Mouse (Mus musculus) left cerebral cortex, adult 18-20 months (tissue): ENCODE measurements around the gene Slc27a1. TPM values are rescaled to one million over a fixed set of nuclear protein-coding genes. Genes with fewer than 3 reads are reported as not detected.

Source experiments
- DNase-seq, 2 experiments: peaks; one replicate each; pipeline ENCODE4 v3.0.0; 2021 to 2022; ENCODE audit warnings: low spot score in 2 of 2, mixed read lengths in 1 of 2
- total RNA-seq, 2 experiments: library from RNA; stranded (reverse); gene quantifications; 2 replicates each; pipeline ENCODE4 v1.2.3; 2021

Gene Slc27a1
- total RNA-seq, 2 experiments from 2014 or later = 86.2 to 100 TPM

- no peak for DNase-seq
Measured at GRCm38 (mm10) chr8:71579009-71579408, 10.3 kb downstream of the Slc27a1 start.

DNA sequence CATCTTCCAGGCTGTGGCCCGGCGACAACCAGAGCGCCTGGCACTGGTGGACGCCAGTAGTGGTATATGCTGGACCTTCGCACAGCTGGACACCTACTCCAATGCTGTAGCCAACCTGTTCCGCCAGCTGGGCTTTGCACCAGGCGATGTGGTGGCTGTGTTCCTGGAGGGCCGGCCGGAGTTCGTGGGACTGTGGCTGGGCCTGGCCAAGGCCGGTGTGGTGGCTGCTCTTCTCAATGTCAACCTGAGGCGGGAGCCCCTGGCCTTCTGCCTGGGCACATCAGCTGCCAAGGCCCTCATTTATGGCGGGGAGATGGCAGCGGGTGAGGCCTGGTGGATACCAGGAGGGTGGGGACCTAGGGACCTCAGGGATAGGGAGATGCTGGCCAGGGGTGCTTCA, 10.8 kb downstream of the Slc27a1 start:
- no peak for DNase-seq

DNA sequence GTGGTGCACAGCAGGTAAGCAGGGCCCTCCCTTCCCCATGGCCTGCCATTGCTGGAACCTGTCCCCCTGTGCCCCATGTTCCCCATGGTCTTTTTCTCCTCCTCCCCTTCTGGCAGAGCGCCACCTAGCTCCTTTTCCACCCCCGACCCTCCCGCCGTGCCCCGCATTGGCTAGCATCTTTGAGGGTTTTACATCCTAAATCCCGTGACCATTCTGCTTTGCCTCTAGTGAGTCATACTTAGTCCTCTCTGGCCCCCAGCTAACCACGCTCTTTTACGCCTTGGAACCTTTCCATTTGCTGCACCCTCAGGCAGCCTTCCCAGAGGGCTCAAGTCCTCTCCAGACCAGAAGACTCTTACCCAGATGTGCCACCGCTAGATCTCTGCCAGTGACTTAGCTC, 11.5 kb downstream of the Slc27a1 start:
- no peak for DNase-seq

DNA sequence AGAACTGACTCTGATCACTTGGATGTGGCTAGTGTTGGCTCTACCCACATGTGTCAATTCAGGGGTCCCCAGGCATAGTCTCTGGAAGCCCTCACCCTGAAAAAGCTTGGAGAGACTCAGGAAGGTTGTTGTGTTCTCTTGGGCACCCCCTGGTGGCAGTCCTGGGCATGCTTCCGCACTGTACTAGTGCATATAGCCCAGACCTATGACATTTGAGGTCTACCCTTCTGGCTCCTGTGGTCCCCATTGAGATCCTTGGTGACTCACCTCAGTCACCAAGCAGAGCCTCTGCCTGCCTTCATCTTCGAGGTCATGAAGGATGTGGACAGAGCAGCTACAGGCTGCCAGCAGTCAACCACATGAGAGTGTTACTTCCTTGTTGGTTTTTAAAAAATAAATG, 18.2 kb downstream of the Slc27a1 start:
- peak in 1 of 2 experiments; percentile 39 for DNase-seq

DNA sequence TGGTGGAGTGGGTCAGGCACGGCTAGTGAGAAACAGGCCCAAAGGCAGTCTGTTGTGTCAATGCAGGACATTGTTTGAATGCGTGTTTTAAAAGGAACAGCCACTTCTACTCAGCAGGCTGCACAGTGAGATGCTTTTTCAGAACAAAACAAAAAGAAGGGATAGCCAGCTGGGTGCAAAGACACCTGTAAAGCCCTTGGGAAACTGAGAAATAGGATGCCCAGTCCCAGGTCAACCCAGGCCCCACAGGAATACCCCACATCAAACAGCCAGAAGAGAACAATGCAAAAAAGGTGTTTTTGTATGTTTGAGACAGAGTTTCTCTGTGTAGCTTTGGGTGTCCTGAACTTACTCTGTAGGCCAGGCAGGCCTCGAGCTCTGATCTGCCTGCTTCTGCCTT, 20.1 kb downstream of the Slc27a1 start:
- DNase-seq = no peak

DNA sequence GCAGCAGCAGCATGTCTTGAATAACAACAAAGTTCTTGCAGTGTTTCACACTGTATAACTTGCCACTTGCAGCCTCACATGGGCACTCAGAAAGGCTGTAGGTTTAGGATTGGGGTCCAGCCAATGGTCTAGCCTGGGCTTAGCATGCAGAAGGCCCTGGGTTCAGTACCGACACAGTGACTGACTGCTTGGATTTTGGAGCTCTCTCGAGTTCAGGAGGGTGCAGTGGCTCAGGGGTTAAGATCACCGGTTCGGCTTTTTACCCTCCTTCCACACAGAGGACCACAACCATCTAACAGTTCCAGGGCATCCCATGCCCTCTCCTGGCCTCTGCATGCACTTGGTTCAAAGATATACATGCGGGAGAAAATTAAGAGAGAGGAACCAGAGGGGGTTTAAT, 22.3 kb downstream of the Slc27a1 start:
- DNase-seq = no peak

GRCm38 (mm10) chr8:71591471-71592373, 23.0 kb downstream of the Slc27a1 start, which contains the start of gene Pgls:
Pgls (plus strand) TSS chr8:71592176.
- DNase-seq = peak; percentile 96 to 97

DNA sequence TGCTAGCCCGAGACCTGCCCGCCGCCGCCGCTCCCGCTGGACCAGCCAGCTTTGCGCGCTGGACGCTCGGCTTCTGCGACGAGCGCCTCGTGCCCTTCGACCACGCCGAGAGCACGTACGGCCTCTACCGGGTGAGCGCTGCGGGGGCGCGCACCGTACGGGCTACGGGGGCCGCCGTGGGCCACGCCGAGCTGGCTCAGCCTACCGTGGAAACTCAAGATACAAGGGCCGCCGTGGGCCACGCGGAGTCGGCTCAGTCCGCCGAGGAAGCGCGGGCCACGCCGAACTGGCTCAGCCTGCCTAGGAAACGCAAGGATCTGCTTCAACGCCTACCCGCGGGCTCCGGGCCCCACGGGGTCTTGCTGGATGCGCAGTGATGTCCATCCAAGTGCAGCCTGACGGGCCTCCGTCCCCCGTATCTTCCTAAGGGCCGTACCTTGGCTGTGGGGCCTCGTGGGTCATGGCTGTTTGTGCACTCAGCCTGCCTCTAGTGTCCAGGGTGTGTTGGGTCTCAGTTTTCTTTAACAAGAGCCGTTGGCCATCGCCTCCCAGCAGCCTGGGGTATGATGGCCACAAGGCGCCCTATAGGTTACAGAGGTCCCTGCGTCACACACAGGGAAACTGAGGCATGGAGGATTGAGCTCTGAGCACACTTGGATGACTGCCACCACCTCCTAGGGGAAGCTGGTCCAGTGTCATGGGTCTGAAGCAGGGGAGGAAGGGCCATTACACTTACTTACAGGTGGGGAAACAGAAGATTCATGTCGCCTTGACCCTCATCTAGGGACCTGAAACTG, 23.9 kb downstream of the Slc27a1 start:
- DNase-seq = peak; percentile 84 to 94

DNA sequence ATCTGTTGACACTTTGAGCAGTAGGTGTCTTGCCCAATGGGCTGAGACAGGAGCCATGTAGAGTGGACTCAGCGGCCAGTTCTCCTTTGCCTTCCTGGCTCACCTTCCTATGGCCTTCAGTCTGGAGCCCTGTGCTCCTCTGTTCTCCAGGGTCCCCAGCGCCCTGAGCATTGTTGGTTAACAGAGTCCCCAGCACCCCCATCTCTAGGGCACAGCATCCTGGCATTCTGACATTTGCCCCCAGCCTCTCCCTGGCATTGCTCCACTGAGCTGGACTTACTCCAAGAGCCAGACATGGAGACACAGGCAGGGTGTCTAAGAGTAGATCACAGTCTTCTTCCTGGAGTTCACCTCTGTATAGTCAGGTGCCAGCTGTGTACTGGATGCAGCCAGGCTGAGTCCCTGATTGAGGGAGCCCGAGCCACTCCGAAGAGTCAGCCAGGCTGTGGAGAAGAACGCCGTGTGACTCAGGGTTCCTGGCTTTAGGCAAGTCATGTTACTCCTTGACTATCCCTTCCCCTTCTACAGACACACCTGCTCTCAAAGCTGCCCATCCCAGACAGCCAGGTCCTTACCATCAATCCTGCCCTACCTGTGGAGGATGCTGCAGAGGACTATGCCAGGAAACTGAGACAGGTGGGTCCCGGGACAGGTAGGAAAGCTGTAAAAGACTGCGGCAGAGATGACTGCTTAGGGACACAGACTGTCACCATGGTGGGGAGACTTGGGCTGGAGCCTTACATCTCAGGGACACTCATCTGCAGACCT, 25.1 kb downstream of the Slc27a1 start:
- no peak for DNase-seq

DNA sequence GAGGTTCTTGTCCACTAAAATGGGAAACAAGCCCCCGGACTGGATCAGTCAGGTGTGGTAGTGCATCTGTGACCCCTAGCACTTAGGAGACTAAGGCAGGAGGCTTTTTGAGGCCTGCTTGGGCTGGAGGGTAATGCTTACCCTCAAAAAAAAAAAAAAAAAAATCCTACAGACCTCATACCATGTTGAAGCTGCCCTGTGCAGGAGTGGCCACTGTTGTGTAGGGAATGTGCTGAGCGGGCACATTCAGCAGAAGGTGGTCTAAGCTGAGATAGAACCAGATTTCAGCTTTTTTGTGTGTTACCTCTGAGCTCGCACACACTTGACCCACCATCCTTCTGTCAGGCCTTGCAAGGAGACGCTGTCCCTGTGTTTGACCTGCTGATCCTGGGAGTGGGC, 25.6 kb downstream of the Slc27a1 start:
- no peak for DNase-seq

DNA sequence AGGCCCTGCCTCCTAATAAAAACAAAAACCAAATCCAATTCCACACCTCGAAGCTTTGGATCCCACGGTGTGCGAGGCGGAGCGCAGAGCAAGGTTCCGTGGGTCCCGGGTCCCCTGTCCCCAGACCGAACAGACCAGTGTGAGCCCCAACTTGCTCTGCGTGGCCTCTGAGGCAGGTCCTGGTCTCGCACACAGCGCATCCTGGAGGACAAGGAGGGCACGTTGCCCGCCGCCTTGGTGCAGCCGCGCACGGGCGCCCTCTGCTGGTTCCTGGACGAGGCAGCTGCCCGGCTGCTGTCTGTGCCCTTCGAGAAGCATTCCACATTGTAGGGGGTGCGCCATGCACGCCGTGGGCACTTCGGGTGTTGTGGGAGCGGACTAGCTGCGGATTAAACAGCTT, 27.2 kb downstream of the Slc27a1 start:
- peak; percentile 90 to 92 for DNase-seq

- DNase-seq = no peak
Measured at GRCm38 (mm10) chr8:71596384-71596783, 27.7 kb downstream of the Slc27a1 start.

DNA sequence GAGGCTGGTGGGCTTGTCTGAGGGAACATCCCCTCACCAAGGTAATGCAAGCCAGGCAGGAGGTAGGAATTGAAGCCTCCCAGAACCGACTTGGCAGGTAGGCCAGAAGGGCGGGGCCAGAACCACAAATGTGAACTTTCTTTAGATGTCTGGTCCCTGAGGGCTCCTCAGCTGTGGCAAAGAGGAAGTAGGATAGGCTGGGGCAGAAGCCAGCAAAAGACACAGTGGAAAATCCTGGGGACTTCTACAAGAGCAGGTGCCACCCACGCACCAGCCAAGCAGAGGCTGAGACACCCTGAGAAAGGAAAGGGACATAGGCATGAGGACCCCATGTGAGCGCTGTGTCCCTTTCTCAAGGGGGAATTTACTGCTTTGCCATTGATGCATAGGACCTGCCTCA, 28.1 kb downstream of the Slc27a1 start:
- no peak for DNase-seq

DNA sequence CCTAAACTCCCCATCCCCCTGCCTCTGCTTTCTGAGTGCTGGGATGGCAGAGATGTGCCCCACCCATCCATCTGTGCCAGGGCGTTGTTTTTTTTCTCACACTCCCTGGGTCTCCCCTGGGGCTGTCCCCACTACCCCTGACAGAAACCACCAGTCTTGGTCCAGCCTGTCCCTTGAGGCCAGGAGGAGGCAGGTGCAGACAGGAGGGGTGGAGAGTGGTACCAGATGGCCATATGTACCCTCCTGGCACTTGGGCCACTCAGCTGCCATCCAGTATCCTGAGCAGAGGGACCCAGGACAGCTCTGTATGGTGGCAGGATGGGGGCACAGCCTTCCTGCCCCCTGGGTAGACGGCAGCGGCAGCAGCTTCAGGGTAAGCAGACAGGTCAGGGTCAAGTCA, 28.8 kb downstream of the Slc27a1 start, which contains the start of gene Fam129c:
Gene Fam129c, plus strand, starts transcription at position 198 of the 400 bp plus-strand sequence.
- no peak for DNase-seq

GRCm38 (mm10) chr8:71598375-71598774, 29.7 kb downstream of the Slc27a1 start:
- DNase-seq = no peak

- DNase-seq = no peak
Measured at GRCm38 (mm10) chr8:71598841-71599240, 30.2 kb downstream of the Slc27a1 start.

- DNase-seq = no peak
Measured at GRCm38 (mm10) chr8:71601939-71602665, 33.4 kb downstream of the Slc27a1 start.

DNA sequence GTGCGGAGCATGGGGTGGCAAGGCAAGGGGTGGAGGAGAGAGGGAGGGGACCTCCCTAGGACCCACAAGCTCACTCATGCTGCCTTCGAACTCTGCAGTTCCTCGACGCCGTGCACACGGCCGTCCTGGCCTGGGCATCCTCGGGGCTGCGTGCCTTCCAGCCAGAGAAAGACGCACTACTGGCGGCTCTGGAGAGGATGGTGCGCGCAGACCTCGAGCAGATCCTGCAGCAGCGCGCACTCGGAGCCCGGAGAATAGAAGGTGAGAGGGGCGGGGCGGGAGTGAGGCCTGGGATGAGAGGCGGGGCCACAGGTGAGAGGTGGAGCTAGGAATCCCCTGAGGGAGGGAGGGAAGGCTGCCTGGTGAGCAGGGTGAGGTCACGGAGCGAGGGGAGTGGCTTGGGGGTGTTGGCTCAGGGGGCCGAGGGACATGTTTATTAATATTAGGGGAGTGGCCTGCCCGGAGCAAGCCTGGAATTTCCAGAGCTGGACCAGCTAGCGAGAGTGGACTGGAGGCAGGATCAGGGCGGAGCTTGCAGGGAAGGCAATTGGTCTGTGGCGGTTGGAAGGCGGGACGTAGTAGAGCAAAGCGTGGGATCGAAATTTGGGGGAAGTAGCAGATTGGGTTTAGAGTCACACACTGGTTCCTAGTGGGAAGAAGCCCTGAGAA, 34.1 kb downstream of the Slc27a1 start:
- no peak for DNase-seq

DNA sequence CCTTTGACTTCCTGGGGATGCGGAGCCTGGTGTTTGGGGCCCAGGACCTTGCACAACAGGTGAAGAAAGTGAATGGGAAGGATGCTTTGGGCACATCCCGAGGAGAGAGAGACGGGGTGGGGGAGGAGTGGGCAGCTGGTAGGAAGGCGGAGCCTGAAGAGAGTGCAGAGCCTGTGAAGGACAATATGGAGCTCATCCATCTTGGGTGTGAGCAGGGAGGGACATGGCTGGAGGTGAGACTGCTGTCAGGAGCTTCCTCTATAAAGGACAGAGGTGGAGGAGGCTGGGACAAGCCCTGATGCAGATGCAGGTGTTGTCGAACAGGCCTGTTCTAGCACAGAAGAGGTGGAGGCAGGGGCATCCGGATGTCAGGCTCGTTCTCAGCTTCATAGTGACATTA, 35.3 kb downstream of the Slc27a1 start:
- no peak for DNase-seq
